Mouse (Mus musculus): ENCODE measurements at regions not wholly inside any gene's neighbourhood (a gene's known extent, or its start where the extent isn't known, plus 50 kb on each side); places are given as distances from the start of the nearest gene placed in this dataset.

DNA sequence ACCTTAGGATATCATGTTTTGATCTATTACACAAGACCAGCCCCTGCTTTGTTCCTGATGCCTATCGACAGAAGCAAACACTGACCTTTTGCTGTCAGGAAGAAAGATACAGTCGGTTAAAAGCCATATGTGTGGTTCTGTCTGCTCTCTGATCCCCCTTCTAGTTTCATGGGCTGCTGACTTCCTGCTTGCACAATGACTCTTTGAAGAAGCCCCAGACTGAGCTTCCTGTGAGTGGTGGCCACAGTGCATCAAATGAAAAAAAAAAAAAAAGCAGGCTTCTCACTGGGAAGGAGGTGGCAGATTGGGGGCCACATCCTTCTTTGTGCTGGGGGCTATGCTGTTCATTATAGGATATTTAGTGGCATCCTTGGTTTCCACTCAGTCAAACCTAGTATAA lies 107.2 kb downstream of the Tmsb4x start:
- TF ChIP-seq CTCF (IDR thresholded peaks at IDR 0.05; ENCODE audit: control insufficient read depth, insufficient read depth, low read length), result no peak
- no peak for TF ChIP-seq POLR2A (IDR thresholded peaks at IDR 0.05; ENCODE audit: borderline replicate concordance, control insufficient read depth, low read depth, low read length)
